Comparison of ENCODE assay signal across 12 mouse cellular contexts in genomic region chr5:75826283-75827098, GRCm38 (mm10).
A peak's percentile ranks its signal among the peaks of the same experiment; 100 is the strongest.
DNase-seq lines count a peak whose midpoint lies in the region; ATAC-seq lines count a peak whose summit lies in the region.
"Had no signal": no experiment of that assay in that cellular context is flagged by ENCODE, and none has a peak within 500 bp of the region (broad histone marks: within the 10 kb centered on the region; RNA-seq: fewer than 3 reads in every experiment).

No protein-coding gene starts in this region.

- 61% methylated on average over 10 of the region's 10 CpGs for WGBS in kidney, embryonic 14.5 days
- 83% methylated on average over 10 of the region's 10 CpGs for WGBS in forebrain, embryonic 10.5 days

- ATAC-seq in kidney, embryonic 14.5 days (ENCODE audit: low FRiP score, low TSS enrichment): no peak
- ATAC-seq: CD4-positive, CD25-positive, alpha-beta regulatory T cell, adult 4 months had no signal

- H3K27me3 ChIP-seq in kidney, embryonic 14.5 days (ENCODE audit: control insufficient read depth, insufficient read depth, low read length): no peaks in the 10 kb centered on the region
- no peaks in the 10 kb centered on the region for H3K27me3 ChIP-seq in forebrain, embryonic 10.5 days (ENCODE audit: poor library complexity, severe bottlenecking)
- H3K27me3 ChIP-seq: limb, embryonic 13.5 days had no signal

- peak; percentile 7 for DNase-seq in kidney, adult 11 months
- DNase-seq in c-Kit-positive CD71-negative TER-119-negative erythroid progenitor cells, embryonic 14.5 days (ENCODE audit: low read depth): peak; percentile 68
- DNase-seq in heart, postnatal 10 days: peak; percentile 46 to 47
- peak; percentile 55 for DNase-seq in lung, postnatal 36 days
- DNase-seq in retina, embryonic 14.5 days (ENCODE audit: low spot score): no peak
- no peak for DNase-seq in ovary, postnatal 36 days (ENCODE audit: low spot score)
- no peak for DNase-seq in forebrain, embryonic 10.5 days (ENCODE audit: extremely low spot score, low spot score)
- DNase-seq: embryo, embryonic 11 days; right cerebral cortex, postnatal 4 days had no signal

- no peak overlapping the region for H3K9ac ChIP-seq in kidney, embryonic 14.5 days (ENCODE audit: low read depth, low read length)
- H3K9ac ChIP-seq: limb, embryonic 13.5 days had no signal

- no peak overlapping the region for H3K4me2 ChIP-seq in kidney, embryonic 14.5 days (replicated peaks; ENCODE audit: low read depth, low read length)
- H3K4me2 ChIP-seq: limb, embryonic 13.5 days had no signal

- H3K4me3 ChIP-seq in kidney, embryonic 14.5 days (ENCODE audit: low read length): no peak overlapping the region
- no peak overlapping the region for H3K4me3 ChIP-seq in forebrain, embryonic 10.5 days
- H3K4me3 ChIP-seq: limb, embryonic 13.5 days had no signal

- H3K27ac ChIP-seq in kidney, embryonic 14.5 days (ENCODE audit: low read depth, low read length): no peak overlapping the region
- no peak overlapping the region for H3K27ac ChIP-seq in forebrain, embryonic 10.5 days
- H3K27ac ChIP-seq: limb, embryonic 13.5 days had no signal

- H3K9me3 ChIP-seq in kidney, embryonic 14.5 days (ENCODE audit: control insufficient read depth, low read length): no peaks in the 10 kb centered on the region
- H3K9me3 ChIP-seq in forebrain, embryonic 10.5 days: no peaks in the 10 kb centered on the region
- H3K9me3 ChIP-seq: limb, embryonic 13.5 days had no signal

- H3K36me3 ChIP-seq in kidney, embryonic 14.5 days (ENCODE audit: control insufficient read depth, insufficient read depth, low read length): no peaks in the 10 kb centered on the region
- H3K36me3 ChIP-seq in forebrain, embryonic 10.5 days (replicated peaks): no peaks in the 10 kb centered on the region
- H3K36me3 ChIP-seq: limb, embryonic 13.5 days had no signal

- intact Hi-C loops in heart, postnatal 10 days (cut with DNase I): no loop called here

- peaks cover 5% of the 10 kb centered on the region; the same call in 1 of the 2 replicates for H3K4me1 ChIP-seq in kidney, embryonic 14.5 days (ENCODE audit: control insufficient read depth, insufficient read depth, low read length)
- H3K4me1 ChIP-seq in forebrain, embryonic 10.5 days: peaks cover 9% of the 10 kb centered on the region
- H3K4me1 ChIP-seq: limb, embryonic 13.5 days had no signal

Comparison
In these comparisons a context has a peak if more than half of its experiments do, and no peak if none do; other contexts are left out.
1. DNase-seq: peak in kidney, adult 11 months (single experiment), c-Kit-positive CD71-negative TER-119-negative erythroid progenitor cells, embryonic 14.5 days (single experiment), heart, postnatal 10 days (2 of 2) and lung, postnatal 36 days (single experiment); none in retina, embryonic 14.5 days (single experiment), ovary, postnatal 36 days (single experiment) and forebrain, embryonic 10.5 days (single experiment).